Mouse (Mus musculus): ENCODE measurements around the gene Ddi2. TPM values are rescaled to one million over a fixed set of nuclear protein-coding genes. Genes with fewer than 3 reads are reported as not detected.
A peak's percentile ranks its signal among the peaks of the same experiment; 100 is the strongest.

Ddi2 gene
- polyA plus RNA-seq, 1 experiment from 2014 or later: 21.7 TPM

DNA sequence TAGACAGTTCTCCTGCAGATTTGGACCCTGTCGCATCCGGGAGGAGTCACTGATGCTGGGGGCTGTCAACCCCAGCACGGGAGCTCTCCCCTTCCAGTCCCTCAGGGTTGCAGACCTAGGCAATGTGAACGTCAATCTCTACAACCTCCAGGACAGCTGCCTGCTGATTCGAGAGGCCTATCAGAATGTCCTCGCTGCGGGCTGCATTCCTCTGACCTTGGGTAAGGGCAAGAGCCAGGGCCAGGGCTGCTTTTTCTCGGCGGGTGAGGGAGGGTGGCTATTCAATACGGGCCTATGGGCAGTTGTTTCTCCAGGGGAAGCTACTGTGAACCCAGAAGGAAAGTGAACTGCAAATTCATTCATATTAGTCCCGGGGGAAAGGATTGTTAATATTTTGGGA, 26.3 kb upstream of the Ddi2 start:
- no peak for TF ChIP-seq CTCF (IDR thresholded peaks at IDR 0.05; ENCODE audit: low read depth)
- no peak for TF ChIP-seq EP300 (IDR thresholded peaks at IDR 0.05; ENCODE audit: low read depth)
- H3K4me2 ChIP-seq (ENCODE audit: low read depth, low read length): peak overlapping the region; percentile 55

GRCm38 (mm10) chr4:141746578-141747346, 23.5 kb upstream of the Ddi2 start, which contains the start of gene Agmat:
Agmat (plus strand) TSS chr4:141746672.
- peak within 1 kb of the TSS; percentile 47 for H3K4me3 ChIP-seq (ENCODE audit: low read depth, low read length)
- peak within 1 kb of the TSS; percentile 70 for H3K9ac ChIP-seq (replicated peaks)
- DNase-seq: peak; percentile 52
- peak within 1 kb of the TSS; percentile 58 for H3K4me2 ChIP-seq (ENCODE audit: low read depth, low read length)
- no peaks in the 10 kb centered on the region for H3K9me3 ChIP-seq (ENCODE audit: low read length)
- H3K4me1 ChIP-seq (ENCODE audit: insufficient read depth): peaks cover 12% of the 10 kb centered on the region; the same call in 1 of the 2 replicates
- no peak for ATAC-seq
- TF ChIP-seq EP300 (IDR thresholded peaks at IDR 0.05; ENCODE audit: low read depth): no peak
- TF ChIP-seq CTCF (IDR thresholded peaks at IDR 0.05; ENCODE audit: low read depth): no peak
- H3K27ac ChIP-seq (ENCODE audit: low read depth): peak within 1 kb of the TSS; percentile 90
- 26% methylated on average over 25 of the region's 25 CpGs for WGBS (ENCODE audit: insufficient replicate concordance)
- no peaks in the 10 kb centered on the region for H3K36me3 ChIP-seq (replicated peaks; ENCODE audit: insufficient read depth, low read length)
- no peaks in the 10 kb centered on the region for H3K27me3 ChIP-seq (ENCODE audit: insufficient read depth, low read length)

More for the DNA sequence above, 26.3 kb upstream of the Ddi2 start:
- H3K27me3 ChIP-seq (ENCODE audit: insufficient read depth, low read length): no peaks in the 10 kb centered on the region
- peaks cover 19% of the 10 kb centered on the region for H3K4me1 ChIP-seq (ENCODE audit: insufficient read depth)
- DNase-seq (peak; percentile 55), ATAC-seq (peak; percentile 26; the same call in 1 of the 2 replicates)
- H3K9ac ChIP-seq (replicated peaks): peak overlapping the region; percentile 34
- WGBS (ENCODE audit: insufficient replicate concordance): 44% methylated on average over 11 of the region's 11 CpGs
- no peaks in the 10 kb centered on the region for H3K36me3 ChIP-seq (replicated peaks; ENCODE audit: insufficient read depth, low read length)
- peak overlapping the region; percentile 10; the same call in 1 of the 2 replicates for H3K4me3 ChIP-seq (ENCODE audit: low read depth, low read length)
- H3K9me3 ChIP-seq (ENCODE audit: low read length): no peaks in the 10 kb centered on the region
- H3K27ac ChIP-seq (ENCODE audit: low read depth): peak overlapping the region; percentile 89

DNA sequence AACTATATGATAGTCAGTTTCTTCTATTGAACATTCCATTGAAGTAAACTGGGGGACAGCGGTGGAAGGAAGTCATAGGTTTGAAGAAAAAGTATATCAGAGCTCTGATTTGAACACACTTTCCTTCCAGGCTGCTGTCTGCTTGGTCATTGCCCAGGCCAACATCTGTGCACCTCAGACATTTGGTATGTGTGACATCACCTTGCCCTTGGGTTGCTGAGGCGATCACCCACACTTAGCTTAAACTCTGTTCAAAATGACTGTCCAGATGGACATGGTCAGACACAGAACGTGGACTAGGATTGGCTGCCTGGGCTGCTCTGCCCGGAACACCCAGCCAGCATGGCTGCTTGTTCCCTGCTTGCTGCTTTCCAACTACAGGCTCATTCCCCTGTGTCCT, 19.2 kb upstream of the Ddi2 start:
- H3K4me2 ChIP-seq (ENCODE audit: low read depth, low read length): no peak overlapping the region
- DNase-seq (no peak), ATAC-seq (peak; percentile 29)
- H3K27ac ChIP-seq (ENCODE audit: low read depth): peak overlapping the region; percentile 90
- WGBS (ENCODE audit: insufficient replicate concordance): 75% methylated on average over 4 of the region's 4 CpGs
- H3K27me3 ChIP-seq (ENCODE audit: insufficient read depth, low read length): no peaks in the 10 kb centered on the region
- no peaks in the 10 kb centered on the region for H3K9me3 ChIP-seq (ENCODE audit: low read length)
- peak overlapping the region; percentile 16; the same call in 1 of the 2 replicates for H3K9ac ChIP-seq (replicated peaks)
- TF ChIP-seq EP300 (IDR thresholded peaks at IDR 0.05; ENCODE audit: low read depth) (no peak), CTCF (IDR thresholded peaks at IDR 0.05; ENCODE audit: low read depth) (no peak)
- H3K36me3 ChIP-seq (replicated peaks; ENCODE audit: insufficient read depth, low read length): no peaks in the 10 kb centered on the region
- no peak overlapping the region for H3K4me3 ChIP-seq (ENCODE audit: low read depth, low read length)
- H3K4me1 ChIP-seq (ENCODE audit: insufficient read depth): no peaks in the 10 kb centered on the region

GRCm38 (mm10) chr4:141741856-141742255, 18.6 kb upstream of the Ddi2 start:
- no peaks in the 10 kb centered on the region for H3K9me3 ChIP-seq (ENCODE audit: low read length)
- no peak overlapping the region for H3K9ac ChIP-seq (replicated peaks)
- peak overlapping the region; percentile 90 for H3K27ac ChIP-seq (ENCODE audit: low read depth)
- 52% methylated on average over 9 of the region's 9 CpGs for WGBS (ENCODE audit: insufficient replicate concordance)
- peak; percentile 64 for TF ChIP-seq EP300 (IDR thresholded peaks at IDR 0.05; ENCODE audit: low read depth)
- TF ChIP-seq CTCF (IDR thresholded peaks at IDR 0.05; ENCODE audit: low read depth): no peak
- H3K36me3 ChIP-seq (replicated peaks; ENCODE audit: insufficient read depth, low read length): no peaks in the 10 kb centered on the region
- no peaks in the 10 kb centered on the region for H3K27me3 ChIP-seq (ENCODE audit: insufficient read depth, low read length)
- peak; percentile 98 for ATAC-seq
- no peak overlapping the region for H3K4me3 ChIP-seq (ENCODE audit: low read depth, low read length)
- H3K4me1 ChIP-seq (ENCODE audit: insufficient read depth): no peaks in the 10 kb centered on the region
- DNase-seq: peak; percentile 73
- no peak overlapping the region for H3K4me2 ChIP-seq (ENCODE audit: low read depth, low read length)

DNA sequence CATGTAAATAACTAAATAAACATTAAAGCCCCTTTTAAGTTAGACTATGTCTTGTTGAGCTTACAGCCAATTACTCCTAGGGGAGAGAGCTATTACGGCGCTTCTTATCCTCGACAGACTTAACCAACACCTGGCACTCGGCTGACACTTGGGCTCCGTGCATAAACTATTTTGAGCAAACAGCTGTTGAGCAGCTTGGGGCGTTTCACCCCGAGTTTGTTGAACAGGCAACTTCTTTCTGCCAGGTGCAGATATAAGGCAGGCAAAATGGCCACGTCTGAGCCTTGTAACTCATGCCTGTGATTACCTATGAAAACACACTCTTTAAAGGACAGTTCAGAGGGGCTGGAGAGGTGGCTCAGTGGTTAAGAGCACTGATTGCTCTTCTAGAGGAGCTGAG, 14.8 kb upstream of the Ddi2 start:
- 72% methylated on average over 8 of the region's 8 CpGs for WGBS (ENCODE audit: insufficient replicate concordance)
- no peak for DNase-seq
- no peak for ATAC-seq
- no peak overlapping the region for H3K27ac ChIP-seq (ENCODE audit: low read depth)
- H3K4me3 ChIP-seq (ENCODE audit: low read depth, low read length): no peak overlapping the region
- TF ChIP-seq EP300 (IDR thresholded peaks at IDR 0.05; ENCODE audit: low read depth) (no peak), CTCF (IDR thresholded peaks at IDR 0.05; ENCODE audit: low read depth) (no peak)
- H3K27me3 ChIP-seq (ENCODE audit: insufficient read depth, low read length): no peaks in the 10 kb centered on the region
- H3K9me3 ChIP-seq (ENCODE audit: low read length): no peaks in the 10 kb centered on the region
- no peak overlapping the region for H3K4me2 ChIP-seq (ENCODE audit: low read depth, low read length)
- no peaks in the 10 kb centered on the region for H3K36me3 ChIP-seq (replicated peaks; ENCODE audit: insufficient read depth, low read length)
- H3K4me1 ChIP-seq (ENCODE audit: insufficient read depth): peaks cover 8% of the 10 kb centered on the region
- H3K9ac ChIP-seq (replicated peaks): no peak overlapping the region

GRCm38 (mm10) chr4:141736856-141737255, 13.6 kb upstream of the Ddi2 start:
- TF ChIP-seq CTCF (IDR thresholded peaks at IDR 0.05; ENCODE audit: low read depth): no peak
- no peak for TF ChIP-seq EP300 (IDR thresholded peaks at IDR 0.05; ENCODE audit: low read depth)
- Histone ChIP-seq H3K36me3 (replicated peaks; ENCODE audit: insufficient read depth, low read length) (no peaks in the 10 kb centered on the region), H3K9me3 (ENCODE audit: low read length) (no peaks in the 10 kb centered on the region), H3K4me2 (ENCODE audit: low read depth, low read length) (no peak overlapping the region), H3K9ac (replicated peaks) (no peak overlapping the region), H3K27me3 (ENCODE audit: insufficient read depth, low read length) (no peaks in the 10 kb centered on the region), H3K27ac (ENCODE audit: low read depth) (no peak overlapping the region), H3K4me1 (ENCODE audit: insufficient read depth) (peaks cover 11% of the 10 kb centered on the region), H3K4me3 (ENCODE audit: low read depth, low read length) (no peak overlapping the region)
- WGBS (ENCODE audit: insufficient replicate concordance): 53% methylated on average over 4 of the region's 4 CpGs
- no peak for DNase-seq
- no peak for ATAC-seq

Measured in liver, postnatal 0 days (tissue).